Comparison of ENCODE assay signal across 22 mouse cellular contexts in the genomic region with DNA sequence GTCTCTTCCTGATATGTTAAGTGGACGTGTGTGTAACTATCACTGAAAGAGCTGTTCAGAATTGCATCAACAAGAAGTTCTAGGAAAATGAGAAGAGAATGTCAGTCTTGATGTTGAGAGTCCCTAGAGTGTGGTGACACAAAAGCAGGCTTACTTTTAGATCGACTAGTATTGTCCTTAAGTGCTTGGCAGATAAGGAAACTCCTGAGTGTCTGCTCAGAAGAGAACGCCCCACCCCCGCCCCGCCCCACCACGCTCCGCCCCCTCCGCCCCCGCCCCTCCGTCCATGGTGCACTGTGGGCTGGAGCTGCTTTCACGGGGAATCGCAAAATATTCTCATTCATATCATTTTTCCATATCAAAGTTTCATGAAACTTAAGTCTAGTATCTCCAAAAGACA.
A peak's percentile ranks its signal among the peaks of the same experiment; 100 is the strongest.
DNase-seq lines count a peak whose midpoint lies in the region; ATAC-seq and TF ChIP-seq lines count a peak whose summit lies in the region.
"Had no signal": no experiment of that assay in that cellular context is flagged by ENCODE, and none has a peak within 500 bp of the region (broad histone marks: within the 10 kb centered on the region; RNA-seq: fewer than 3 reads in every experiment).

No protein-coding gene starts in this region.

- no peak overlapping the region for H3K4me2 ChIP-seq in liver, postnatal 0 days (ENCODE audit: low read depth, low read length)
- no peak overlapping the region for H3K4me2 ChIP-seq in intestine, embryonic 16.5 days (ENCODE audit: low read depth, low read length)
- no peak overlapping the region for H3K4me2 ChIP-seq in liver, embryonic 12.5 days
- no peak overlapping the region for H3K4me2 ChIP-seq in hindbrain, embryonic 16.5 days (ENCODE audit: low read length)
- H3K4me2 ChIP-seq: forebrain, embryonic 15.5 days; hindbrain, embryonic 12.5 days had no signal

- intact Hi-C loops in gastrocnemius, adult 2 months (cut with DNase I), result no loop called here

- no peaks in the 10 kb centered on the region for H3K36me3 ChIP-seq in liver, postnatal 0 days (replicated peaks; ENCODE audit: insufficient read depth, low read length)
- no peaks in the 10 kb centered on the region for H3K36me3 ChIP-seq in intestine, embryonic 16.5 days (ENCODE audit: control insufficient read depth, insufficient read depth, low read length)
- H3K36me3 ChIP-seq in liver, embryonic 12.5 days, result no peaks in the 10 kb centered on the region
- no peaks in the 10 kb centered on the region for H3K36me3 ChIP-seq in hindbrain, embryonic 16.5 days (ENCODE audit: control insufficient read depth, insufficient read depth, low read length)
- H3K36me3 ChIP-seq: embryonic facial prominence, embryonic 10.5 days; forebrain, embryonic 10.5 days; forebrain, embryonic 15.5 days; heart, embryonic 10.5 days; hindbrain, embryonic 12.5 days had no signal

- TF ChIP-seq CTCF in liver, postnatal 0 days (IDR thresholded peaks at IDR 0.05; ENCODE audit: low read depth), result no peak
- TF ChIP-seq CTCF in gastrocnemius, adult 2 months (IDR thresholded peaks at IDR 0.05), result no peak

- H3K4me3 ChIP-seq in liver, postnatal 0 days (ENCODE audit: low read depth, low read length), result no peak overlapping the region
- H3K4me3 ChIP-seq in intestine, embryonic 16.5 days (ENCODE audit: low read length), result no peak overlapping the region
- H3K4me3 ChIP-seq in liver, embryonic 12.5 days, result no peak overlapping the region
- H3K4me3 ChIP-seq in hindbrain, embryonic 16.5 days (ENCODE audit: low read length), result no peak overlapping the region
- no peak overlapping the region for H3K4me3 ChIP-seq in gastrocnemius, adult 2 months
- H3K4me3 ChIP-seq: embryonic facial prominence, embryonic 10.5 days; erythroblast, embryonic 14.5 days; forebrain, embryonic 10.5 days; forebrain, embryonic 15.5 days; heart, embryonic 10.5 days; hindbrain, embryonic 12.5 days had no signal

- H3K9me3 ChIP-seq in liver, postnatal 0 days (ENCODE audit: low read length), result no peaks in the 10 kb centered on the region
- H3K9me3 ChIP-seq in intestine, embryonic 16.5 days (ENCODE audit: control insufficient read depth, low read length), result no peaks in the 10 kb centered on the region
- H3K9me3 ChIP-seq in liver, embryonic 12.5 days (replicated peaks), result no peaks in the 10 kb centered on the region
- H3K9me3 ChIP-seq in hindbrain, embryonic 16.5 days (ENCODE audit: control insufficient read depth, low read length), result no peaks in the 10 kb centered on the region
- H3K9me3 ChIP-seq: forebrain, embryonic 10.5 days; forebrain, embryonic 15.5 days; heart, embryonic 10.5 days had no signal

- H3K27ac ChIP-seq in liver, postnatal 0 days (ENCODE audit: low read depth), result no peak overlapping the region
- H3K27ac ChIP-seq in intestine, embryonic 16.5 days (ENCODE audit: low read length), result no peak overlapping the region
- no peak overlapping the region for H3K27ac ChIP-seq in liver, embryonic 12.5 days
- H3K27ac ChIP-seq in hindbrain, embryonic 16.5 days (ENCODE audit: low read depth, low read length), result no peak overlapping the region
- H3K27ac ChIP-seq in gastrocnemius, adult 2 months, result no peak overlapping the region
- H3K27ac ChIP-seq: embryonic facial prominence, embryonic 10.5 days; forebrain, embryonic 10.5 days; forebrain, embryonic 15.5 days; heart, embryonic 10.5 days; hindbrain, embryonic 12.5 days had no signal

- DNase-seq in liver, result peak; percentile 21
- DNase-seq in liver, postnatal 0 days, result no peak
- DNase-seq in gastrocnemius, adult 2 months, result no peak
- DNase-seq in layer of hippocampus, adult 18-20 months (ENCODE audit: low spot score in 2 of 2), result no peak
- DNase-seq: adrenal gland, adult 2 months; adrenal gland, postnatal 36 days; cerebellum, adult 11-12 months; cerebellum, adult 9-10 months; cerebellum, postnatal 25 days; gastrocnemius, postnatal 10 days; heart, adult 18-20 months; heart, postnatal 10 days; heart, postnatal 4 days had no signal

- H3K27me3 ChIP-seq in liver, postnatal 0 days (ENCODE audit: insufficient read depth, low read length), result no peaks in the 10 kb centered on the region
- no peaks in the 10 kb centered on the region for H3K27me3 ChIP-seq in intestine, embryonic 16.5 days (replicated peaks; ENCODE audit: control insufficient read depth, insufficient read depth, low read length)
- H3K27me3 ChIP-seq in liver, embryonic 12.5 days (replicated peaks), result no peaks in the 10 kb centered on the region
- no peaks in the 10 kb centered on the region for H3K27me3 ChIP-seq in hindbrain, embryonic 16.5 days (replicated peaks; ENCODE audit: control insufficient read depth, insufficient read depth, low read length)
- H3K27me3 ChIP-seq: forebrain, embryonic 15.5 days; hindbrain, embryonic 12.5 days had no signal

- TF ChIP-seq EP300 in liver, postnatal 0 days (IDR thresholded peaks at IDR 0.05; ENCODE audit: low read depth), result no peak

- no peak overlapping the region for H3K9ac ChIP-seq in liver, postnatal 0 days (replicated peaks)
- H3K9ac ChIP-seq in intestine, embryonic 16.5 days (ENCODE audit: low read depth, low read length), result no peak overlapping the region
- no peak overlapping the region for H3K9ac ChIP-seq in liver, embryonic 12.5 days
- H3K9ac ChIP-seq in hindbrain, embryonic 16.5 days (ENCODE audit: low read depth, low read length), result no peak overlapping the region
- H3K9ac ChIP-seq: forebrain, embryonic 15.5 days; hindbrain, embryonic 12.5 days had no signal

- WGBS in liver, postnatal 0 days (ENCODE audit: insufficient replicate concordance), result 37% methylated on average over 12 of the region's 12 CpGs
- 42% methylated on average over 12 of the region's 12 CpGs for WGBS in intestine, embryonic 16.5 days
- WGBS in liver, embryonic 12.5 days (ENCODE audit: insufficient replicate concordance), result 19% methylated on average over 12 of the region's 12 CpGs
- WGBS in hindbrain, embryonic 16.5 days, result 53% methylated on average over 12 of the region's 12 CpGs

- no peaks in the 10 kb centered on the region for H3K4me1 ChIP-seq in liver, postnatal 0 days (ENCODE audit: insufficient read depth)
- H3K4me1 ChIP-seq in intestine, embryonic 16.5 days (ENCODE audit: control insufficient read depth, insufficient read depth, low read length), result no peaks in the 10 kb centered on the region
- H3K4me1 ChIP-seq in liver, embryonic 12.5 days, result peaks cover 8% of the 10 kb centered on the region; the same call in 1 of the 2 replicates
- H3K4me1 ChIP-seq in hindbrain, embryonic 16.5 days (ENCODE audit: control insufficient read depth, insufficient read depth, low read depth, low read length), result peaks cover 3% of the 10 kb centered on the region

- ATAC-seq in liver, postnatal 0 days, result no peak
- peak; percentile 40; the same call in 1 of the 2 replicates for ATAC-seq in intestine, embryonic 16.5 days
- ATAC-seq in liver, embryonic 12.5 days, result peak; percentile 52
- ATAC-seq in hindbrain, embryonic 16.5 days, result no peak
- ATAC-seq: forebrain, embryonic 15.5 days had no signal

Comparison
In these comparisons a context has a peak if more than half of its experiments do, and no peak if none do; other contexts are left out.
1. ATAC-seq: peak in intestine, embryonic 16.5 days (single experiment) and liver, embryonic 12.5 days (single experiment); none in liver, postnatal 0 days (single experiment) and hindbrain, embryonic 16.5 days (single experiment).